Mouse (Mus musculus): ENCODE results near the gene Ppm1n. TPM values are rescaled to one million over a fixed set of nuclear protein-coding genes. Genes with fewer than 3 reads are reported as not detected.

Ppm1n gene
- total RNA-seq, 1 experiment from 2014 or later = not detected

DNA sequence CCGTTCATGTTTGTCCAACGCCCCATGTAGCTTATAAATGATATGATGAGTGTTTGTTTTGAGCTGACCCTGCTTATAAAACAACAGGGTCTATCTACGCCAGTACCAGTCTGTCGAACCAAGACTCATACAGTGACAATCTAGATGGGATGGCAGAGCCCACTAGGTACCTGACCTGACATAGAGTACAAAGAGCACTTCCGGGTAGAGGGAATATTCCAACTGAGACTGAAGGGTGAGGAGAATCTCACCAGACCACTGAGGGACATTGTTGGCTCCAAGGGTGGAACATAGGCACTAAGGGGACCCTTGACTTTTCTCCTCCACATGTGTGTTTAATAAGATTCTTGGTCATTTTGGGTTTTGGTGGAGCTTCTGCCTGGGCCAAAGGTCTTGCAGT, 50.5 kb downstream of the Ppm1n start:
- ATAC-seq (ENCODE audit: extremely low read depth, insufficient number of reproducible peaks, low FRiP score, poor library complexity, severe bottlenecking) = no peak

- no peak for ATAC-seq (ENCODE audit: extremely low read depth, insufficient number of reproducible peaks, low FRiP score, poor library complexity, severe bottlenecking)
Observed at GRCm38 (mm10) chr7:19228793-19229148, 51.1 kb downstream of the Ppm1n start.

- peak; percentile 81 for ATAC-seq (ENCODE audit: extremely low read depth, insufficient number of reproducible peaks, low FRiP score, poor library complexity, severe bottlenecking)
Observed at GRCm38 (mm10) chr7:19227883-19228792, 51.7 kb downstream of the Ppm1n start, which contains the start of gene Opa3. TSS of gene Opa3 (plus strand) at chr7:19228334.

GRCm38 (mm10) chr7:19226817-19227797, 52.8 kb downstream of the Ppm1n start:
- no peak for ATAC-seq (ENCODE audit: extremely low read depth, insufficient number of reproducible peaks, low FRiP score, poor library complexity, severe bottlenecking)

Other genes with a start within 250 kb of the Ppm1n start
- gene Rsph6a, start 225.4 kb downstream of the Ppm1n start, total RNA-seq (2017) = 0.35 and 0.37 TPM in 2 replicates
- gene Dmwd, start 203.8 kb downstream of the Ppm1n start, total RNA-seq (2017) = 3.1 and 3.4 TPM in 2 replicates
- gene Dmpk, start 196.2 kb downstream of the Ppm1n start, total RNA-seq (2017) = 1.4 and 2.1 TPM in 2 replicates
- 0.12 TPM in 1 of 2 replicates, not detected in the other for gene Six5, start 185.5 kb downstream of the Ppm1n start, total RNA-seq (2017)
- not detected in 2 replicates for gene Gm4969, start 161.7 kb downstream of the Ppm1n start, total RNA-seq (2017)
- gene Fbxo46, start 160.2 kb downstream of the Ppm1n start, total RNA-seq (2017) = 11.3 and 13.3 TPM in 2 replicates
- gene Qpctl, start 130.8 kb downstream of the Ppm1n start, total RNA-seq (2017) = 3.8 and 5.3 TPM in 2 replicates
- gene Snrpd2, start 130.3 kb downstream of the Ppm1n start, total RNA-seq (2017) = 26.4 and 33.0 TPM in 2 replicates
- gene Gipr, start 113.9 kb downstream of the Ppm1n start, total RNA-seq (2017) = not detected in 2 replicates
- 9.1 and 13.3 TPM in 2 replicates for gene Eml2, start 103.6 kb downstream of the Ppm1n start, total RNA-seq (2017)
- gene Gpr4, start 67.5 kb downstream of the Ppm1n start, total RNA-seq (2017) = 0.37 TPM in 1 of 2 replicates, not detected in the other
- gene Opa3, start 51.7 kb downstream of the Ppm1n start, total RNA-seq (2017) = 12.5 and 15.3 TPM in 2 replicates
- 400 and 419 TPM in 2 replicates for gene Vasp, start 8.2 kb downstream of the Ppm1n start, total RNA-seq (2017)
- gene Rtn2, start 2.6 kb upstream of the Ppm1n start, total RNA-seq (2017) = not detected in 2 replicates
- gene Fosb, start 30.0 kb upstream of the Ppm1n start, total RNA-seq (2017) = 60.5 and 64.4 TPM in 2 replicates
- gene Ercc1, start 64.7 kb upstream of the Ppm1n start, total RNA-seq (2017) = 19.6 and 28.2 TPM in 2 replicates
- gene Cd3eap, start 79.4 kb upstream of the Ppm1n start, total RNA-seq (2017) = 7.1 and 7.3 TPM in 2 replicates
- 0.12 and 0.37 TPM in 2 replicates for gene Ppp1r13l, start 79.7 kb upstream of the Ppm1n start, total RNA-seq (2017)
- gene Ercc2, start 101.9 kb upstream of the Ppm1n start, total RNA-seq (2017) = 27.4 and 30.1 TPM in 2 replicates
- 0.81 TPM in 1 of 2 replicates, not detected in the other for gene Klc3, start 124.0 kb upstream of the Ppm1n start, total RNA-seq (2017)
- not detected in 2 replicates for gene Ckm, start 124.7 kb upstream of the Ppm1n start, total RNA-seq (2017)
- 17.2 and 18.0 TPM in 2 replicates for gene Mark4, start 178.8 kb upstream of the Ppm1n start, total RNA-seq (2017)
- gene Exoc3l2, start 183.3 kb upstream of the Ppm1n start, total RNA-seq (2017) = 0.12 TPM in 1 of 2 replicates, not detected in the other
- 3.9 and 4.4 TPM in 2 replicates for gene Bloc1s3, start 228.3 kb upstream of the Ppm1n start, total RNA-seq (2017)
- 8.7 and 14.3 TPM in 2 replicates for gene Trappc6a, start 228.3 kb upstream of the Ppm1n start, total RNA-seq (2017)
- gene Nkpd1, start 237.8 kb upstream of the Ppm1n start, total RNA-seq (2017) = not detected in 2 replicates